15 mouse cellular contexts compared by ENCODE assay signal in the genomic region with DNA sequence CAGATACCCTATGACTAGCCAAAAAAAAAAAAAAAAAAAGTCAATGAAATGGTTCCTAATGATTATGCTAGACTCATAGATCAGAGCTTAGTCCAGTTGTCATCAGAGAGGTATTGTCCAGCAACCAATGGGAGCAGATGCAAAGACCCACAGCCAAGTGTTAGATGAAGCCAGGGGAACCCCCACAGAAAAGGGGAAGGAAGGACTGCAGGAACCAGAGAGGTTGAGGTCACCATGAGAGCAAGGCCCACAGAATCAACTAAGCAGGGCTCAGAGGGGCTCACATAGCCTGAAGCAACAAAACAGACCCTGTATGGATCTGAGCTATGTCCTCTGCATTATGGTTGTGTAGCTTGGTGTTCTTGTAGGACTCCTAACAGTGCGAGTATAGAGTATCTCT.
"Had no signal": no experiment of that assay in that cellular context is flagged by ENCODE, and none has a peak within 500 bp of the region (broad histone marks: within the 10 kb centered on the region; RNA-seq: fewer than 3 reads in every experiment).

No protein-coding gene starts in this region.

- H3K4me1 ChIP-seq: limb, embryonic 12.5 days; liver, embryonic 13.5 days; lung, embryonic 15.5 days; midbrain, embryonic 10.5 days; neural tube, embryonic 13.5 days had no signal

- H3K9me3 ChIP-seq: liver, embryonic 13.5 days; lung, embryonic 15.5 days; midbrain, embryonic 10.5 days; neural tube, embryonic 13.5 days had no signal

- ATAC-seq: liver, postnatal 0 days had no signal

- H3K27me3 ChIP-seq: limb, embryonic 12.5 days; lung, embryonic 15.5 days; neural tube, embryonic 13.5 days had no signal

- H3K36me3 ChIP-seq: limb, embryonic 12.5 days; liver, embryonic 13.5 days; lung, embryonic 15.5 days; midbrain, embryonic 10.5 days; neural tube, embryonic 13.5 days had no signal

- H3K4me3 ChIP-seq: limb, embryonic 12.5 days; liver, embryonic 13.5 days; lung, embryonic 15.5 days; midbrain, embryonic 10.5 days; neural tube, embryonic 13.5 days had no signal

- H3K27ac ChIP-seq: limb, embryonic 12.5 days; liver, embryonic 13.5 days; lung, embryonic 15.5 days; midbrain, embryonic 10.5 days; neural tube, embryonic 13.5 days had no signal

- DNase-seq: kidney, adult 8-10 months; kidney, postnatal 36 days; layer of hippocampus, adult 9-11 months; liver; liver, embryonic 13.5 days; liver, postnatal 0 days; lung, postnatal 14 days; midbrain, embryonic 14.5 days; retina, postnatal 1 day; thymus, adult 18-20 months; thymus, postnatal 14 days had no signal
